Mouse (Mus musculus) yolk sac, embryonic 10.5 days (tissue): Measurements from ENCODE around the gene Adcy3.
"Not testable (repeated sequence)": the region's sequence is repeated elsewhere in the genome, so short reads cannot be mapped to it uniquely, and the experiment has no call there.

Experiments
- DNase-seq: peaks from one replicate; pipeline ENCODE4 v3.0.0-alpha.2; 2017; ENCODE audit warnings: low spot score

Adcy3 gene

DNA sequence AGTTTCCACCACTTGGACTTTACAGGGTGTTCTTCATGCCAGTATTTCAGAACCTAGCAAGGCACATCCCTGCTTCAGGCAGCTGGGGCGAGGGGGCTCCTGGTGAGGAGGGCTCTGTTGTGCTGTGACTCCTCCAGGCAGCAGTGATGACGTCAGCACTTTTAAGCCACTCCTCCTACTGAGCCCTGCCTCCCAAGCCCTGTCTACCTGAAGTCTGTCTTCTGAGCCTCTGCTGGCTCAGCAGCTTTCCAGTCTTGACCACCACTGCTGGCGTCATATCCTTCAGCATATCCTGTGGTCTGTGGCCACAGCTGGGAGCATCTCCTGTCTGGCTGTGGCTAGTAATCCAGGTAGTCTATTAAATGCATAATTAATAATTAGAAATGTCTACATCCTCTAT lies 47.6 kb downstream of the Adcy3 start:
- DNase-seq = no peak

DNA sequence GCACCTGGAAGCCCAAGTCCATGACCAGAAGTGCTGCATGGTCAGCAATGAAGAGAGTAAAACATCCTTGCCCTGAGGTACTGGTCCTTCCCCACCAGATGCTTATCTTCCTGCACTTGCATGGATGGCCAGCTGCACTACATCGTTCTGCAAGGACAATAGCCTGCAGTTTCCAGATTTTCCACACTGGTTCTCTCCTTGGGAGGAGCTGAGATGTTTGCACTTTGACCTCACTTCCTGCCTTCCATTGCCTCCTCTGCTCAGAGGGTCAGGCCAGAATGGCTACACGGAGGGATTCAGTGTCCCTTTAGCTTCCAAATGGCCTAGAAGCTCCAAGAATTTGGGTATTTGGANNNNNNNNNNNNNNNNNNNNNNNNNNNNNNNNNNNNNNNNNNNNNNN lies 51.7 kb downstream of the Adcy3 start:
- no peak for DNase-seq

GRCm38 (mm10) chr12:4188171-4189059 lies 55.5 kb downstream of the Adcy3 start:
- no peak for DNase-seq

GRCm38 (mm10) chr12:4189060-4189447 lies 56.2 kb downstream of the Adcy3 start:
- DNase-seq = no peak

DNA sequence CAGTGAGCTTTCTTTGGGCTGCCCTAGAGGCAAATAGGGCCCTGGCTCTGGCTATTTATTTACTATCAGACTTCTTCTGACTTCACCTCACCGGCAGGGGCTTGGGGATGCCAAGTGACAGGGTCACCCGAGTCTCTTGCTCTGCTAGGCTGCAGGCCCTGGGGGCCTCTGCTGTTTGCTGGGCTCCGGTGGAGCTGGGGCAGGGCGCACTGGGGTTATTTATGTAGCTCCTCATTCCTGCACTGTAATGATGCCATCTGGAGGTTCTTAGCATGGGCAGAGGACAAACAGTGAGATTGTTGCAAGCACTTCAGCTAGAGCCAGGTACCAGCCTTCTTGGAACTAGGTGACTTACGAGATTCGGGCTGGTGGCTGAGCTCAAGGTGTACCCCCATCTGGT lies 59.6 kb downstream of the Adcy3 start:
- no peak for DNase-seq

DNA sequence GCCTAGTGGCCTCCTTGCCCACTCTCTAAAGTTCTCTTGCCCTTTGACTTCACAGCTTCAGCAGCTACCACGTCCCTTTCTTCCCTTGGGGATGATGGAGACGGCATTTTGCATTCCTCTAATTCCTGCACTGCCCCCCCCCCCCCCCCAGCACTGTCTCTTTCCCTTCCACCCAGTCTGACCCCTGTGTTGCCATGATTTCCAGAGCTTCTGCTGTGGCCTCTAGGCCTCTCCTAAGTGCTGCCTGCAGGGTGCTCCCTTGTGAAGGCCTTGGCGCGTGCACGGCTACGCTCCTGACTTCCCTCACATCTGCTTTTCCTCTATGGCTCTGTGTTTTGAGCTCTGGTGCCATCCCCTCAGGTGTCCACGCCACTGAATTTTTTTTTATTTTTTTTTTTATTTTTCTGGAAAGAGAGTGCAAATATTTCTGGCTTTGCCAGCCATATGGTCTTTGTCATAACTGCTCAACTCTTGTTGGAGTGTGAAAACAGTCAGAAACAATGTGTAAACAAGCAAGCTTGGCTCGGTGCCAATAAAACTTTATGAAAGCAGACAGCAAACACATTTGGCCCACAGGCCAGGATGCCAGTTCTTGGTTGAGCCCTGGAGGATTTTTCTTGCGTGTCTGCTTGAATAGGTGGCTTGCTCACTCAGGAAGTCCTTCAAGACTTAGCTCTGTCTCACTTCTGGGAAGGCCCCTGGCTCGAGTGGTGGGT lies 60.3 kb downstream of the Adcy3 start:
- peak; percentile 30 for DNase-seq

GRCm38 (mm10) chr12:4194643-4195042 lies 61.7 kb downstream of the Adcy3 start:
- DNase-seq = no peak

DNA sequence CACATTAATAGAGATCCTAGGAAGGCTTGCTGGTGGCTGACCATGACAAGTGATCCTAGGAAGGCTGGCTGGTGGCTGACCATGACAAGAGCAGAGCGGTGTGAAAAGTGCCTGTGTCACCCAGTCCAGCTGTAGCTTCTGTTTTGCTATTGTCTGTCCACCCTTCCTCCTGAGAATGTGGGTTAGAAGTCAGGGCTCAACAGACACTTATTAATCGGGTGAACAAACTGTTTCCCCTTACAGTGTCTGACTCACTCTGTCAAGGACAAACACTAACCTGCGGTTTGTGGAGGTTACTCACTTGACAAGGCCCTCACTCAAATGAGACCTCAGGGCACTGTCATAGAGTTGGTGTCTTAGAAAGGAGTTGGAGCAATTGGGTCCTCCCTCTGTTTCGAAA lies 65.8 kb downstream of the Adcy3 start:
- no peak for DNase-seq

GRCm38 (mm10) chr12:4199271-4199670 lies 66.4 kb downstream of the Adcy3 start:
- DNase-seq = no peak

DNA sequence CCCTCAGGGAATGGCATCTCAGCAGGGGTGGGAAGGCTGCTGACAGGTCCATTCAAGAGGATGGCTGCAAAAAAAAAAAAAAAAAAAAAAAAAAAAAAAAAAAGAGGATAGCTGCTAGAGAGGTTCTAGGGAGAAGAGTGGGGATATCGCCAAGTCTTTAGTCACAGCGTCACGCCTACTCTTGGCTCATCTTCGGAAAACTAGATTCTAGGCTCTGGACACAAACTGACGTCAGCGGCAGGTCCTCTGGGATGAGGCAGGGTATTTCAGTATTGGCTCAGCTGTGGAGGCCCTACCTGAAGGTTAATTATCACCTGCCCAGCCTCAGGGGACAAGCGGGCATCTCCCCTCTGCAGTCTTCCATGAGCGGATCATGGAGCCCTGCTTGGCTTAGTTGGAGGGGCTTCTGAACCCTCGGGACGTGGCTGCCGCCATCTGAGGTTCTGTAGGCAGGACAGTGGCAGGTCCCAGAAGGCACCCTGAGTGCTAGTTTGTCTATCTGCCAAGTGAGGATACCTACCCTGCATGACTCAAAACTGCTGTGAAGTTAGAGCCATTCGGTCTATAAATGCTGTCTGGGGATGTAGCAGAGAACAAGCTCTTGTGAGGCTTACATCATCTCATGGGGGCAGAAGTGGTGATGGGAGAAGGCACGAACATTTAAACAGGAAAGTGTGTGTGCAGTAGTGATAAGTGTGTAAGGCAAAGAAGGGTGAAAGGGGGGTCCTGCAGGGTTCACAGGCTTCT lies 68.7 kb downstream of the Adcy3 start:
- no peak for DNase-seq

- no peak for DNase-seq
Observed at GRCm38 (mm10) chr12:4202206-4202605, 69.3 kb downstream of the Adcy3 start.

DNA sequence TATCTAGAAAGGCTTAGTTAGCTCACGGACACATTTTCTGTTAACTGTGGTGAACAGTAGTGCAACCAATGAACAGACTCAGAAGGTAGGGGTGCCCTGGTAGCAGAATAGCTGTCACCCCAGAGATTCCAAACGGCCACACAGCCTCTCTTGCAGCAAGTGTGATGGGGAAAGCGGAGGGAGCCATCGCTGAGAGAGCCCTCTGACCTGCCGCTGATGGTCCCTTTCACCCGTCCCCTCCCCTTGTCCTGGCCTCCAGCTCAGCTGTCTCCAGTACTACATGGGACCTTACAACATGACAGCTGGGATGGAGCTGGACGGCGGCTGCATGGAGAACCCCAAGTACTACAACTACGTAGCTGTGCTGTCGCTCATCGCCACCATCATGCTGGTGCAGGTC lies 73.2 kb downstream of the Adcy3 start:
- DNase-seq = no peak

- no peak for DNase-seq
Observed at GRCm38 (mm10) chr12:4208405-4209133, 75.7 kb downstream of the Adcy3 start.

DNA sequence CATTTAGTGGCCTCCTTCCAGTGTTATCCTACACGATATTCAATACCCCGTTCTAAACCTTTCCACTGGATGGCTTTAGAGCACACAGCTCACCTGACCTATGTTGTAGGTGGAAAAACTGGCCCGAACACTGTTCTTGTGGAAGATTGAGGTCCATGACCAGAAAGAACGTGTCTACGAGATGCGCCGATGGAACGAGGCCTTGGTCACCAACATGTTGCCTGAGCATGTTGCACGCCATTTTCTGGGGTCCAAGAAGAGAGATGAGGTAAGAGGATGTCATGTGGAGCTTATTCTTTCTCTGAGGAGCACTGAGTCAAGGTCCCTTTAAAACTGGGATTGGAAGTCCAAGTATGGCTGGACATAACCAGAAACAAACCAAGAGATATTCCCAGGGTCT lies 76.3 kb downstream of the Adcy3 start:
- DNase-seq = no peak

DNA sequence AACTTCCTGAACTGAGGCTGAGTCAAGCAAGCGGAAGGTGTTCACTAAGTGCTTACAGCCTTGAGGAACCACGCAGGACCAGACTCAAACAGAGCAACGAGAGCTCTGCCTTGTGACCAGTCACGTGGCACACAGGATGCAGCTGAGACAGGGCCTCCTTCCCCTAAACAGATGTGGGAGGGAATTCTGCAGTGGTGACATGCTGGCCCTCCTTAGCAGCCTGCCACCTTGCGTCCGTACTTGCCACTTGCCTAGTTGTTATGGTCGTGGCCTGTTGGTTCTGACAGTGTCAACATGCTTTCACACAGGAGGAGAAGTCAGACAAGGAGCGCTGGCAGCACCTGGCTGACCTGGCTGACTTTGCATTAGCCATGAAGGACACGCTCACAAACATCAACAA lies 78.3 kb downstream of the Adcy3 start:
- DNase-seq = no peak

DNA sequence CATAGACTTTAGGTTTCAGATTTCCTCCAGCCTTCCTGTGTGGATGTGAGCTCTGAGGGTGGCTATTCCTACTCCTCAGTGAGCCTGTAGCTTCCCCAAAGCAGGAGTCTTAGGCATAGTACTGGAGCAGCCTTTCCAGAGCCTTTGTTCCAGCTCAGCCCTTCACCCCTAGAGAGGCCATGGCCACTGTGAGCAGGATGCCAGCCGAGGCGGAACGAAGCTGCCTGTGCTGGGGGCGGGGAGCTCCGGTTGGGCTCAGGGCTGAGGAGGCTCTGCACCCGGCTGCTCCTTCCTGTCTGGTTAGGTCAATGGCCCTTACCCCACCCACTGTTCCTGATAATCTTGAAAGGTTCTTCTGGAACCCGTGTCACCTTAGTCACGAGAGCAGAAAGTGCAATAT lies 80.0 kb downstream of the Adcy3 start:
- no peak for DNase-seq

DNA sequence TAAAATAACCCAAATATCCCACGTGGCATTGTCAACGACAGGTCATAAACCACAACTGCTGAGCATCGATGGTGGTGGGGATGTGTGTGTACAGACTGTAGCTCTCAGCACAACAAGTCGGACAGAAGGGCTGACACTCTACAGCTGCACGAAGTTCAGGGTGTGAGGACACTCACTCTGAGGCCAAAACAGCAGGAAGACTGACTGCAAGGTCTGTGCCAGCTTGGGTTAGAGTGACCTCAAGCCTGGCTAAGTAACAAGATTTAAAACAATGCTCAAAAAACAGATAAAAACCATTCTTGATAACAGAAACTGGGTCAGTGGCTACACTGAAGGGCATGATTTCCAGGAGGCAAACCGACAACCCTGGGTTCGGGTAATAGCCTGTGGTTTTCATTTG lies 97.3 kb downstream of the Adcy3 start:
- no peak for DNase-seq

DNA sequence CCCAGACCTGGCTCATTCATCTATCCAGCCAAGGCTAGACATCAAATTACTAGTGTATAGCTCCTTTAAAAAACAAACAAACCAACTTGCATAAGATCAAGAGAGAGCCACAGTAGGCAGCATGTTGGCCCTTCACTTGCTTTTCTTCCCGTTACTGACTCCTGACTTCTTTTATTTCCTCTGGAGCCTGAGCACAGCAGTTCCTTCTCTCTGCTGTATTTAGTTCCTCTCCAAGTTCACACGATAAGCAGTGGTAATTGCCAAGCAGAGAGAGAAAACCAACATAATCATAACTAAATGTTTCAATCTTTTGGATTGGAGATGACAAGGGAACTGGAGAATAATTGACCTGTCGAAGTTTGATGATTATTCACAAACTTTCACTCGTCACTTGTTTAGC lies 99.9 kb downstream of the Adcy3 start:
- DNase-seq = no peak

GRCm38 (mm10) chr12:4233572-4234508 lies 100.9 kb downstream of the Adcy3 start, which contains the start of the genes Ptrhd1 and Cenpo:
Ptrhd1 (plus strand) TSS chr12:4234027.
Cenpo (minus strand) TSS chr12:4234294.
- DNase-seq = peak; percentile 98

DNA sequence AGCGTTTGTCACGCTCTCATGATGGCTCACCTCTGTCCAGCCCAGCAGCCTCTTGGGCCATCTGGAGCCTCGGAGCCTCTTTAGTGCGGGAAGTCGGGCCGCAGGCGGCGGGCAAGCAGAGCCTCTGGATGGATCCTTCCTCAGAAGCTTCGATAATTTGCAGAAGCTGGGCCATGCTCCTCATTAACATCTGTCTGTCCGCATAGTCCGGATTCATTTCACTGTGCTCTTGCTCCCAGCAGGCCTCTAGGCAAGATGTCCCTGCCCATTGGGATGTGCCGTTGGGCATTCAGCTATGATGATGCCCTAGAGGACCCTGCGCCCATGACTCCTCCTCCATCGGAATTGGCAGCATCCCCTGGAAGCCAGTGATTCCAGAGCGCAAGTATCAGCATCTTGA lies 104.6 kb downstream of the Adcy3 start:
- no peak for DNase-seq

- not testable (repeated sequence) for DNase-seq
Observed at GRCm38 (mm10) chr12:4240281-4240680, 107.4 kb downstream of the Adcy3 start.
